Mouse (Mus musculus): ENCODE data around the gene Zfc3h1.

Zfc3h1 gene

GRCm38 (mm10) chr10:115475000-115475550 is 90.3 kb downstream of the Zfc3h1 start:
- DNase-seq (ENCODE audit: low spot score in 2 of 2), result no peak

DNA sequence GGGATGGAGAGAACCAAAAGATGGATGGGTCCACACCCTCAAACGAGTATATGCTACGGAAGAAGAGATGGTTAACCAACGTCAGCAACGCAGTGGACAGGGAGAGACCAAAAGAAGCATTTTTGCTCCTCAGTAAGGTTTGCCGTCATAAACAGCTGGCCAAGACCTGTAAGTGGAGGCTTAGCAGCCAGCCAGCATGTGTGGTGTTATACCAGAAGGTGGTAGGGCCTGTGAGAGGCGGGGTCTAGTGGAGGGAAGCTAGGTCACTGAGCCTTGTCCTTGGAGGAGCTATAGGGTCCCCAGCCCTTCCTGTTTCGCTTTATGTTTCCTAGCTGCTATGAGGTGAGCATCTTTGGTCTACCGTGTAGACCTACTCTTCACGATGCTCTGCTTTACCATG is 91.7 kb downstream of the Zfc3h1 start:
- no peak for DNase-seq (ENCODE audit: low spot score in 2 of 2)

GRCm38 (mm10) chr10:115478441-115479141 is 93.8 kb downstream of the Zfc3h1 start:
- DNase-seq (ENCODE audit: low spot score in 2 of 2), result no peak
